Mouse (Mus musculus) c-Kit-negative CD71-positive TER-119-positive erythroid progenitor cells, embryonic 14.5 days (primary cell): ENCODE data around the gene Tbrg4.

Experiments used
- DNase-seq: peaks from one replicate; pipeline ENCODE4 v3.0.0-alpha.2; 2013; ENCODE audit warnings: low read depth, low spot score

Gene Tbrg4

GRCm38 (mm10) chr11:6623704-6624103 is 2.2 kb downstream of the Tbrg4 start:
- DNase-seq = no peak

DNA sequence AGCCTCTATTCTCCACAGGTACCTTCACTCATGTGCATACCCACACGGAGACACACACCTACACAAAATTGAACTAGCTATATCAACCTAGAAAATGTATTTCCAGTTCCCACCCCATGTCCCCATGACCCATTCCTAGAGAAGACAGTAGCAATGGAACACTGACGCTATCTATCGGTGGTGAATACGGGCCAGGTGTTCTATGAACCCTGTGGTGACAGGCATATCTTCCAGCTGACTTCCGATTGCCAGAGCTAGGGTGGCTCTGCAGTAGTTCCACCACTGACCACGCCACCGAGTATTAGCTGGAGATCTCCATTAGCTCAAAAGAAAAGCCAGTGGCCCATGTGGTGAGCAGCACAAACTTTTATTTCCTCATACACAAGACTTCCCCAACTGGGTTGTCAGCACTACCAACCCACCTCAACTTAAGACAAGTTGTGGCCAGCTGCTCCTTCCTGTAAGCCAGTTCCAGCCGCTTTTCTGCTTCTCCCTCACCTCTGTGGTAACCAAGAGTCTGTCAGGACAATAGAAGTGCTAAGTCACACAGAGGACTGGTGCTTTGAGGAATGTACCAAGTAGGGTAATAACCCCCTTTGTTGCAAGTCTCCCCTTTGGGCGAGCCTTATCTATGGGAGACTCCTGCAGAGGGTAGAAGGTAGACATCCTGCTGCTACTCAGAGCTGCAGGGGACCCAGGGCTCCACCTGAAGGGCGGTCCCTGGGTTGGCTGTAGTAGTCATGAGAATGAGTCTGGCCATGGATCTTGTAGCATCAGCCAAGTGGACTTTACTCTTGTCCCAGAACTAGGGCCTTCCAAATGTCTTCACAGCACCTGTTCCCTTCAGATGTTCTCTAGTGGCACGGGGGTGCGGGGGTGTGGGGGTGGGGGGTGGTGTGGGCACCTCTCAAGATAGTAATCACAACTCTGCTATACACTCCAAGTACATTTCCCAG is 10.3 kb downstream of the Tbrg4 start:
- no peak for DNase-seq

DNA sequence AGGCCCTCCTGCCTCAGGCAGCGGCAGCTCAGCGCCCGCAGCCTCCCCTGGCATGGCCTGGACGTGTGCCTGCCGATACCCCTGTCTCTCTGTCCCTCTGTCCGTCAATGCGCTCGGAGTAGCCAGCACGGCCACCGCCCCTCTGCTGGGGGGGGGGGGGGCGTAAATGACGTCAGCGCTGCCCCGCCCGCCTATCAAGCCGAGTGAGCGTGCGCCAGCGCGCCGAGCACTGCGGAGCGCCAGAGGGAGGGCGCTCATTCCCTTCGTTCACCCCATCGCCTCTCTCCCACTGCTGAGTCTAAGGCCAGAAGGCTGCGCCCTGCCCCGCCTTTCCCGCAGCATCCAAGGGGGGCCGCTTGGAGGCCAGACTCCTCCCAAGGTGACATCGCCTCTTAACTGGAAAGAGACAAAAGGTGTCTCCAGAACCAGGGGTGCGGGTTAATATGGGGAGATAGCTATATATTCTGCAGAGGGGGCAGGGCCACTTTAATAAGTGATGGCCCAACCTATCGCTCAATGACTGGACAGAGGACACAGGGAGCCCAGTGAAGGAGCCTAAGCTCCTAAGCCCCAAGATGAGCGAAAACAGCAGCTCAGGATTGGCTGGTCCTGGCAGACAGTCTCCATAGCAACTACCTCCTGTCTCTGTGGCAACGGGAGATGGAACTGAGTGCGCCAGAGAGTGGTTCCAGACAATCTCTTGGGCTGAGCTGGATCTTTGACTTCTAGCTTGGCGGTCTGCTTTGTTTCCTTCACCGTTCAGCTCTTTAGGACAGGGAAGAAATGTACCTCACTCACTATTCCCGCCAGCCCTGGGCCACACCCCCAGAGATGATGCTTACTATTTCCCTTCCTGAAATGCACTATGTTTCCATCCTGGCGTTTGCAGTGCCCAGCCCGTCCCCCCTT is 20.1 kb downstream of the Tbrg4 start, which contains the start of gene Nacad:
Nacad (minus strand) TSS at position 563 of the 909 bp plus-strand sequence.
- DNase-seq = no peak

GRCm38 (mm10) chr11:6605021-6605481 is 20.8 kb downstream of the Tbrg4 start:
- no peak for DNase-seq

DNA sequence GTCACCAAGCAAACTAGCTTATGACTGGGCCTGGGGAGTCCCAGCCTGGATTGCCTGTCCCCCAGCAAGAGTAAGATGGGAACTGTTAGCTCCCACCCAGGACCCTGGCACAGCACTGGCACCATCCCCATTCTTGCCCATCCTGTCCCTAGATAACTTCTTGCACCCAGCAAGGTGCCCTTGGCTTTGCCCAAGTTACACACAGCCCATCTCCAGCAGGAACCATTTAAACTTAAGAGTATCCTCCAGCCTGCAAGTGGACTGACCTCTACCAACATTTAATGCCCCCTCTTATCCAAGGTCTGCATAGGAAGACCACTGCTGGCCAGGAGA is 21.3 kb downstream of the Tbrg4 start:
- DNase-seq = no peak

DNA sequence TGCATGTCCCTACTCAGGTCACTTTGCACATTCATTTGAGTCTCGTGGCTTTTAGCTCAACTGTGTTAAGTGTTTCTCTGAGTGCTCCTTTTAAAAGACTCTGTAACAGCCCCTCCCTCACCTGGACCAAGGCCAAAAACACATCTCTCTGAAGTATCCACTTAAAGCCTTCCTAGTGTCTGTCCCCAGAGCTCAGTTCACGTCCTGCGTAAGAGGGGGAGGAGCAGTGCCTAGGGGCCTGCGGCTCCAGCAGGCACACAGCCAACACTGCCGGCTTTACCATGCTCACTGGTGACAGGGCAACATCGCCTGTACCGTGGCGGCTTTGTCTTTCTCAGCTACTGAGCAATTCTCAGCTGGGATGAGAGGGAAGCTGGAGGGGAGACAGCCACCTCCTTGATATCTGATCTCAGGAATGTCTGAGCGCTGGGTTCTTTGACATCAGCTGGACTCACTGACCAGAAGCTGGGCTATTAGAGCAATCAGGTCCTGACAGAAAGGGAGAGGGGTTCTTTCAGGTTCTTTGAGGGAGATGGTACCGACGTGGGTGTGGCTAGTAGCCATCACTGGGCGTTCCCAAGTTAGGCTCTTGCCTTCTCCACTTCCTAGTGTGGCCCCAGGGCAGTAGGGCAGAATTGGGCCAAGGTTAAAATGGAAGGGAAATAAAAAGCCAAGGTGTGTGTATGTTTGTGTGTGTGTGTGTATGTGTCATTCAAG is 21.8 kb downstream of the Tbrg4 start:
- DNase-seq = no peak

GRCm38 (mm10) chr11:6603224-6603623 is 22.6 kb downstream of the Tbrg4 start:
- no peak for DNase-seq

DNA sequence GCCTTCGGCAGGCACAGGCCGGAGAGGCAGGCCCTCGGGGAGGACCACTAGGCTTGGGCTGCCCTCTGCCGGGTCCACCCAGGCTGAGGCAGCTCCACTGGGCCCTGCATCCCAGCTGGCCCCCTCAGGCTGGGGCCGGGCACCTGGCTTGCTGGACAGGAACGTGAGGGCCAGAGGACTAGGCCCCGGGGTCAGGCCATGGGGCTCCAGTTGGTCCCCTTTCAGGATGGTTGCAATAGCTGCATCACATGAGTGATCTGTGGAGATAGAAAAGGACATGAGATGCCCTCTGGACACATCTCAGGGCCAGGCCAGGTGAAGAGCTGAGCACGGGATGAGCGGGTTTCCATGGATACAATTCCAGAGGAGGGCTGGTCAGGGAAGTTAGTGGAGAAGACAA is 23.2 kb downstream of the Tbrg4 start:
- no peak for DNase-seq

DNA sequence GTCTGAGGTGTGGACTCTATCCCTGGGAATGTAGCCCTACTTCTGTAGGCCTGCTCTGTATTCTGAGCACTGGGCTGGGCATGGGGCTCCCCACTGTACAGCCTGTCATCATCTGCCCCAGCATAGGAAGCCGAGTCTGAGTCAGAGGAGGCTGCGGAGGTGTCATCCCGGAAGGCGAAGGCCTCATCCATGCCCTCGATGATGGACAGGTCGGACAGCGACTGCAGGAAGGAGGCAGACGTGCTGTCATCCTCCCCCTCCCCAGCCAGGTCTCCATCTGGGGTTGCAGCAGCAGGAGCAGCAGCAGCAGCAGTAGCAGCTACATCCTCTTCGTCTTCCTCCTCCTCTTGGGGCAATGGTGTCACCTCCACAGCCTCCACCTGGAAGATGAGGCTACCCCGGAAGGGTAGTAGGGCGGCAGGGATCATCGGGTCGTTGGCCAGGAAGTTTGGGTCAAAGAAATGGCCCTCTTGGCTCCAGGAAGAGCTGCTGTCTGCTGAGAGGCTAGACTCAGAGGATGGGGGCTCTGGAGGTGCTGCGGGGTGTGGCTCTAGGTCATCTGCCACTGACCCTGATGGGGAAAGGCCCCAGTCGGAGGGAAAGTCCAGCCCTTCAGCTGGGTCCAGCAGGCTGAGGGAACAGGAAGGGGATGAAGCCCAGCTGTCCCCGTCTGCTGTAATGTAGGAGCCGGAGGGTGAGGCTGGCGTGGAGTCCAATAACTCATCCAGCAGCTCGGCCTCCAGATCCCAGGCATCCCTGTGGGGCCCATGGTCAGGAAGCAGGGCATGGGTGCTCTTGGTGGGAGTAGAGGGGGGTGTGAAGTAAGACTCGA is 24.0 kb downstream of the Tbrg4 start:
- DNase-seq = no peak

DNA sequence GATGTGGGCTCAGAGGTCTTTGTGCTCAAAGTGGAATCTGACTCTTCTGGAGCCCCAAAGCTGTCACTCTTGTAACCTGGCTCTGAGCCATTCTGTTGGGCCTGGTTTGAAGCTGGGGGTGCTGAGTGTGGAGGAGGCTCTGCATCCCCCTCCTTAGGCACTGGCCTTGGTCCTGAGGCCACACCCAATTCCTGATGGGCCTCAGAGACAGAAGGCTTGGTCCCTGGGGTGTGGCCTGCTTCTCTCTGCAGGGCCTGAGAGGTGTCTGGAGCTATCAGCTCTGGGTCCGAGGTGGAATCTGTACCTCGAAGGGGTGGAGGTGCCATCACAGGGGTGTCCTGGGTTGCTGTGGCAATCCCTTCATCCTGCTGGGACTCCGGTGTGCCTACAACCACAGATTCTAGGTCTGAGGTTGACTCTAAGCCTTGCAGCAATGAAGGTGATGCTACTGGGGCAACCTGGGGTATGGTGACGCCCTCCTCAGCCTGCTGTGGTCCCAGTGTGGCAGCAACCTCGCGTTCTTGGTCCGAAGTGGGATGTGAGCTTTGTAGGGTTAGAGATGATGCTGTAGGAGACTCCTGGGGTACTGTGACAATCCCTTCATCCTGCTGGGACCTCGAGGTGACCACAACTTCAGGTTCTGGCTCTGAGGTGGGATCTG is 25.5 kb downstream of the Tbrg4 start:
- no peak for DNase-seq

GRCm38 (mm10) chr11:6599831-6600230 is 26.0 kb downstream of the Tbrg4 start:
- no peak for DNase-seq

DNA sequence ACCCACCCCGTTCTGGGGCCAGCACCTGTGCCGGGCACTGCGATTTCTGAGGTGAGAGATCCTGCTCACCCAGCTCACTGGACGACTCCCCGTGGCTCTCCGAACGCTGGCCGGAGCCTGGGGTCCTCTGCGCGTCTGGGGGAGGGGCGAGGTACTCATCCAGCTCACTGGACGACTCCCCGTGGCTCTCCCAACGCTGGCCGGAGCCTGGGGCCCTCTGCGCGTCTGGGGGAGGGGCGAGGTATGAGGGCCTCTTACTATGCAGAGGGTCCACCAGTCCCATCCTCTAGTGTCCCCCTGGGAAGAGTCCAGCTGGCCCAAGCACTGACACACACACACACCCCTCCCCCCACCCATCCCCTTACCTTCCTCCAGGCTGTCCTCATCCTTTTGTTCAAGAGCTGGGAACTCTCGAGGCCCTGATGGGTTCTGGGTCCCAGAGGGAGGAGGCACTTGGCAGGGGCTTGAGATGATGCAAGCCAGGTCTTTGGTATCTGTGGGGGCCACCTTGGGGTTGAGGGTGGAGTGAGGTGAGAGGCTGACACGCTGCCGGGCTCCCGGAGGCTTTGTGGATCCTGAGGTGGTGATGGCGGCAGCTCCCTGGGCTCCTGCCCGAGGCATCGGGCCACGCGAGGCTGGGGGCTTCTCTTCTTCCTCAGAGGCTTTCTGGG is 26.7 kb downstream of the Tbrg4 start:
- no peak for DNase-seq

GRCm38 (mm10) chr11:6598191-6598889 is 27.5 kb downstream of the Tbrg4 start:
- no peak for DNase-seq

- DNase-seq = no peak
Measured at GRCm38 (mm10) chr11:6597523-6597922, 28.3 kb downstream of the Tbrg4 start.

DNA sequence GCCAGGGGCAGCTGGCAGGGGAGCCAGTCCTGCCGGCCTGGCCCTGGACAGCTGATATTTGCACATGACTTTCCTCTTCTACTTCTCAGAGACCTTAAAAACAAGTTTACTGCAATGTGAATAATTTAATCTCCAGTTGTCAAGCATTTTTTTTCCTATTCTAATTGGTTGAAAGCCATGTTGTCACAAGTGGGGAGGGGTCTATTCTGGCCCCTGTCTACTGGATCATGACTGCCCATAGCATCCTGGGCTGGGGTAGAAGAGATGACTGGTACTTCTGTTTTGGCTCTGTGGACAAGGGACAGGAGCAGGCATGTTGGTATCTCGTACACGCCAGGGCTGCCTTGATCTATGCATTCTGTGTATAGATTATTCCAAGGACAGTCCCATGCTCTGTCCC is 29.3 kb downstream of the Tbrg4 start:
- DNase-seq = no peak

- DNase-seq = no peak
Measured at GRCm38 (mm10) chr11:6596205-6596604, 29.7 kb downstream of the Tbrg4 start.

GRCm38 (mm10) chr11:6595339-6595738 is 30.5 kb downstream of the Tbrg4 start:
- no peak for DNase-seq

DNA sequence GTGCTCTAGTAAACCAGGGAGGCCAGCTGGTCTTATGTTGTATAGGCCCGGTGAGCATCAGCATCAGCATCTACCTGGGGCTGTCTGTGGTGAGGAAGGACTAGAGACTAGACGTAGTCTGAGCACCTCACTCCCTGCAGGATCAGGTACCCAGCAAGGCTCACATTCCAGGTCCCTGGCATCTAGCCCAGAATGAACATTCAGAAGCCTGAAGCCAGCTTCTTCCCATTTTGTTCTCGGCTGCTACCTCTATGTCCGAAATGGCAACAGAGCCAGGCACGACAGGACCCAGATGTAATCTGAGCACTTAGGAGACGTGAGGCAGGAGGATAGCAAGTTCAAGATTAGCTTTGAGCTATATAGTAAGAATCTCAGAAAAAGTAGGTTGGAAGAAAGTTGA is 31.0 kb downstream of the Tbrg4 start:
- DNase-seq = no peak

DNA sequence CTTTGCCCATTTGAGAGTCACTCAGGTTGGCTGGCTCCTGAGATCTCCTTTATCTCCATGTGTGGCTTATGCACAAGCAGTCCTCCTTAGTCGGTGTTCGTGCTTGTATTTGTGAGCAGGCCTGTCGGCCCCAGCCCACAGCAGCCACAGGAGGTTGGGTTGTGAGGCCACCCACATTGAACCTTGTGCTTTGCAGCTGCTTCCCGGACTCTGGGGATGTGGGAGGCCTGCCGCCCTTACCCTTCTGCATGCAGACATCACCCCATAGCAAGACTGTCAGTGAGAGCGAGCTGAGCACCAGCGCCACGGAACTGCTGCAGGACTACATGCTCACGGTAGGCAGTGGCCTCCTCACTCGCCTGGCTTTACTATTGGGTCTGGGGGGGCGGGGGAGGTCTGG is 32.5 kb downstream of the Tbrg4 start:
- no peak for DNase-seq
